Mouse (Mus musculus) neural tube, embryonic 12.5 days (tissue): Measurements from ENCODE around the gene Baz2b. TPM values are rescaled to one million over a fixed set of nuclear protein-coding genes. Genes with fewer than 3 reads are reported as not detected.

Source experiments
- ATAC-seq: fragments of 200-750 bp; cut with Nextera tagmentation; 2 replicates; pipeline ENCODE4 v1.8.0; 2017; ENCODE audit warnings: low read depth, mild to moderate bottlenecking, moderate TSS enrichment, moderate library complexity; ENCODE audit not compliant: low FRiP score
- H3K27ac ChIP-seq: fragments of 300-500 bp; sonication (generic); 2 replicates; pipeline ENCODE4 v1.5.1; 2016
- H3K27me3 ChIP-seq: fragments of 300-500 bp; sonication (generic); replicated peaks from 2 replicates; pipeline ENCODE4 v1.6.1; 2016; ENCODE audit warnings: mild to moderate bottlenecking
- H3K36me3 ChIP-seq: fragments of 300-500 bp; sonication (generic); 2 replicates; pipeline ENCODE4 v1.6.1; 2016; ENCODE audit warnings: mild to moderate bottlenecking
- H3K4me1 ChIP-seq: fragments of 300-500 bp; sonication (generic); 2 replicates; pipeline ENCODE4 v1.6.1; 2016
- H3K4me2 ChIP-seq: fragments of 300-500 bp; sonication (generic); replicated peaks from 2 replicates; pipeline ENCODE4 v1.6.1; 2016; ENCODE audit warnings: mild to moderate bottlenecking
- H3K4me3 ChIP-seq: fragments of 300-500 bp; sonication (generic); 2 replicates; pipeline ENCODE4 v1.5.1; 2016
- H3K9ac ChIP-seq: fragments of 300-500 bp; sonication (generic); 2 replicates; pipeline ENCODE4 v1.6.1; 2016; ENCODE audit warnings: mild to moderate bottlenecking
- H3K9me3 ChIP-seq: fragments of 300-500 bp; sonication (generic); 2 replicates; pipeline ENCODE4 v1.6.1; 2016; ENCODE audit warnings: mild to moderate bottlenecking
- WGBS: fragments of 180-500 bp; shearing (Covaris S2); methylation state at CpG from one replicate; pipeline ENCODE4 v1.1.7; 2016; 5-methylcytosine and 5-hydroxymethylcytosine counted together
- polyA plus RNA-seq: library from polyadenylated mRNA; unstranded; fragments of >200 nt; fragmentation: Nextera tagmentation; extraction: Ambion mirVana; gene quantifications from 2 replicates; pipeline ENCODE4 v1.2.1, GENCODE M21; 2016

Gene Baz2b
- polyA plus RNA-seq, 1 experiment from 2014 or later, result 78.3 TPM

- no peaks in the 10 kb centered on the region for H3K27me3 ChIP-seq
- peak overlapping the region; percentile 99 for H3K27ac ChIP-seq
- ATAC-seq, result peak; percentile 71
Measured at GRCm38 (mm10) chr2:60125049-60126004, 84.3 kb downstream of the Baz2b start.

GRCm38 (mm10) chr2:60124648-60125048, 85.0 kb downstream of the Baz2b start:
- Histone ChIP-seq H3K4me2 (peak overlapping the region; percentile 62), H3K4me1 (peaks cover 22% of the 10 kb centered on the region), H3K4me3 (peak overlapping the region; percentile 94), H3K9ac (peak overlapping the region; percentile 100), H3K36me3 (no peaks in the 10 kb centered on the region), H3K27me3 (no peaks in the 10 kb centered on the region), H3K9me3 (no peaks in the 10 kb centered on the region), H3K27ac (peak overlapping the region; percentile 99)
- peak; percentile 68 for ATAC-seq
- under 1% methylated on average over 40 of the region's 47 CpGs for WGBS

More at GRCm38 (mm10) chr2:60125049-60126004, 84.3 kb downstream of the Baz2b start:
- Histone ChIP-seq H3K36me3 (no peaks in the 10 kb centered on the region), H3K9ac (peak overlapping the region; percentile 100), H3K9me3 (no peaks in the 10 kb centered on the region), H3K4me3 (peak overlapping the region; percentile 94), H3K4me2 (peak overlapping the region; percentile 62), H3K4me1 (peaks cover 17% of the 10 kb centered on the region)
- under 1% methylated on average over 60 of the region's 83 CpGs for WGBS

GRCm38 (mm10) chr2:60123911-60124647, 85.6 kb downstream of the Baz2b start:
- Histone ChIP-seq H3K9me3 (no peaks in the 10 kb centered on the region), H3K27me3 (no peaks in the 10 kb centered on the region), H3K4me1 (peaks cover 24% of the 10 kb centered on the region), H3K9ac (peak overlapping the region; percentile 100), H3K36me3 (no peaks in the 10 kb centered on the region), H3K4me2 (peak overlapping the region; percentile 62), H3K4me3 (peak overlapping the region; percentile 94), H3K27ac (peak overlapping the region; percentile 99)
- WGBS, result 6% methylated on average over 13 of the region's 13 CpGs
- no peak for ATAC-seq

GRCm38 (mm10) chr2:60123061-60123874, 86.4 kb downstream of the Baz2b start:
- Histone ChIP-seq H3K27me3 (no peaks in the 10 kb centered on the region), H3K9ac (peak overlapping the region; percentile 26; the same call in 1 of the 2 replicates), H3K27ac (no peak overlapping the region), H3K9me3 (no peaks in the 10 kb centered on the region), H3K36me3 (no peaks in the 10 kb centered on the region), H3K4me1 (peaks cover 29% of the 10 kb centered on the region), H3K4me3 (0 out of 2 replicates have a peak overlapping the region, but pooled peaks have one; percentile 7), H3K4me2 (peak overlapping the region; percentile 52)
- ATAC-seq, result no peak
- 37% methylated on average over 6 of the region's 6 CpGs for WGBS

- peak overlapping the region; percentile 52 for H3K4me2 ChIP-seq
- WGBS, result 22% methylated on average over 2 of the region's 2 CpGs
- peaks cover 33% of the 10 kb centered on the region for H3K4me1 ChIP-seq
- no peaks in the 10 kb centered on the region for H3K27me3 ChIP-seq
- no peak overlapping the region for H3K4me3 ChIP-seq
- H3K27ac ChIP-seq, result no peak overlapping the region
- H3K9ac ChIP-seq, result no peak overlapping the region
- no peaks in the 10 kb centered on the region for H3K9me3 ChIP-seq
- H3K36me3 ChIP-seq, result no peaks in the 10 kb centered on the region
- no peak for ATAC-seq
Measured at GRCm38 (mm10) chr2:60122188-60122587, 87.5 kb downstream of the Baz2b start.

GRCm38 (mm10) chr2:60120681-60121080, 89.0 kb downstream of the Baz2b start:
- Histone ChIP-seq H3K36me3 (no peaks in the 10 kb centered on the region; the same call in 1 of the 2 replicates), H3K4me1 (peaks cover 33% of the 10 kb centered on the region), H3K4me3 (no peak overlapping the region), H3K4me2 (no peak overlapping the region), H3K9ac (no peak overlapping the region), H3K27me3 (no peaks in the 10 kb centered on the region), H3K9me3 (no peaks in the 10 kb centered on the region), H3K27ac (no peak overlapping the region)
- WGBS, result 47% methylated on average over 2 of the region's 2 CpGs
- ATAC-seq, result no peak

GRCm38 (mm10) chr2:60118684-60119558, 90.7 kb downstream of the Baz2b start:
- Histone ChIP-seq H3K9me3 (no peaks in the 10 kb centered on the region), H3K4me2 (peak overlapping the region; percentile 44), H3K4me3 (no peak overlapping the region), H3K27me3 (no peaks in the 10 kb centered on the region), H3K9ac (no peak overlapping the region), H3K27ac (no peak overlapping the region), H3K36me3 (no peaks in the 10 kb centered on the region; the same call in 1 of the 2 replicates), H3K4me1 (peaks cover 33% of the 10 kb centered on the region)
- 37% methylated on average over 10 of the region's 10 CpGs for WGBS
- peak; percentile 51; the same call in 1 of the 2 replicates for ATAC-seq

GRCm38 (mm10) chr2:60117867-60118266, 91.8 kb downstream of the Baz2b start:
- no peak overlapping the region for H3K27ac ChIP-seq
- H3K36me3 ChIP-seq, result no peaks in the 10 kb centered on the region; the same call in 1 of the 2 replicates
- ATAC-seq, result no peak
- peaks cover 30% of the 10 kb centered on the region for H3K4me1 ChIP-seq
- WGBS, result 71% methylated on average over 9 of the region's 9 CpGs
- no peak overlapping the region for H3K4me2 ChIP-seq
- H3K9me3 ChIP-seq, result no peaks in the 10 kb centered on the region
- H3K9ac ChIP-seq, result no peak overlapping the region
- H3K27me3 ChIP-seq, result no peaks in the 10 kb centered on the region
- H3K4me3 ChIP-seq, result no peak overlapping the region

GRCm38 (mm10) chr2:60115891-60116554, 93.6 kb downstream of the Baz2b start:
- H3K9ac ChIP-seq, result no peak overlapping the region
- H3K27ac ChIP-seq, result no peak overlapping the region
- 56% methylated on average over 12 of the region's 12 CpGs for WGBS
- no peaks in the 10 kb centered on the region for H3K9me3 ChIP-seq
- H3K27me3 ChIP-seq, result no peaks in the 10 kb centered on the region
- no peak overlapping the region for H3K4me2 ChIP-seq
- H3K4me1 ChIP-seq, result peaks cover 21% of the 10 kb centered on the region
- H3K36me3 ChIP-seq, result peaks cover 2% of the 10 kb centered on the region
- ATAC-seq, result no peak
- no peak overlapping the region for H3K4me3 ChIP-seq

- no peak overlapping the region for H3K4me3 ChIP-seq
- 91% methylated on average over 4 of the region's 4 CpGs for WGBS
Measured at GRCm38 (mm10) chr2:60114901-60115300, 94.7 kb downstream of the Baz2b start.

More at GRCm38 (mm10) chr2:60114901-60115300, 94.7 kb downstream of the Baz2b start:
- no peak overlapping the region for H3K4me2 ChIP-seq
- H3K36me3 ChIP-seq, result peaks cover 5% of the 10 kb centered on the region
- H3K27me3 ChIP-seq, result no peaks in the 10 kb centered on the region
- H3K4me1 ChIP-seq, result peaks cover 12% of the 10 kb centered on the region
- H3K27ac ChIP-seq, result no peak overlapping the region
- ATAC-seq, result no peak
- H3K9me3 ChIP-seq, result no peaks in the 10 kb centered on the region
- H3K9ac ChIP-seq, result no peak overlapping the region
